Mouse (Mus musculus): Measurements from ENCODE around the gene Krtap5-5.
"Not testable (repeated sequence)": the region's sequence is repeated elsewhere in the genome, so short reads cannot be mapped to it uniquely, and the experiment has no call there.

The Krtap5-5 gene

GRCm38 (mm10) chr7:142229871-142230270, at the start of gene Krtap5-5:
Gene Krtap5-5, minus strand, starts transcription at chr7:142229971.
- DNase-seq, result not testable (repeated sequence)

DNA sequence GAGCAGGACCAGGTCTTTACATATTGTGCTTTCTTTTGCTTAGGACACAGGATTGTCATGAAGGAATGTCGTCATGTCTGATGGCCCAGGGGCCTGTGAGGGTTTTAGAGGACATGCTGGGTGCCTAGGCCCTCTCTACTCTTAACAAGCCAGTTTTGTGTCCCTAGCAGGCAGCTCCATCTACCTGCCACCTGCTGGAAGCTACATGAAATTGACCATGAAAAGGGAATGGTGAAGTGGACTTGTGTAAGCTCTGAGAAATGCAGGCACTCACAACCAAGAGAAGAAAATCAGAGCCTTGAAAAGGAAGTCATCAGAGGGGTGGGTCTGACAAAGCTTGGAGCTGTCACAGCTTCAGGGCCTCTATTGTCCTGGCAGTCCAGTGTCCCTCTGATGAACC, 49.5 kb upstream of the Krtap5-5 start:
- DNase-seq, result not testable (repeated sequence)

DNA sequence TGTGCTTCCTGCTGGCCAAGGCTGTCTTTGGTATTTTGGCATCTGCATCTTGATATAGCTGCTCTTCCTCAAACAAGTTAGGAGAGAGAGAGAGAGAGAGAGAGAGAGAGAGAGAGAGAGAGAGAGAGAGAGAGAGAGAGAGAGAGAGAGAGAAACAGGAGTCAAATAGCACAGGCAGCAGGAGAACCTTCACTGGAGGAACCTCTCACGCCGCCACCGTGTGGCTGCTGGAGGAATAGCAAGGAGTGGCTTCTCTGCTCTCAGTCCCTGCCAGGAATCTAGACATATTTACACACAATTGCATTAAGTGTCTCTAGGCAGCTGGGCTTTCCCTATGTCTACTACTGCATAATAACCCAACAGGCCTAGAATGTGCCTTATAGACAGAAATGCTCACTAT, 48.4 kb upstream of the Krtap5-5 start:
- DNase-seq, result peak; percentile 41

DNA sequence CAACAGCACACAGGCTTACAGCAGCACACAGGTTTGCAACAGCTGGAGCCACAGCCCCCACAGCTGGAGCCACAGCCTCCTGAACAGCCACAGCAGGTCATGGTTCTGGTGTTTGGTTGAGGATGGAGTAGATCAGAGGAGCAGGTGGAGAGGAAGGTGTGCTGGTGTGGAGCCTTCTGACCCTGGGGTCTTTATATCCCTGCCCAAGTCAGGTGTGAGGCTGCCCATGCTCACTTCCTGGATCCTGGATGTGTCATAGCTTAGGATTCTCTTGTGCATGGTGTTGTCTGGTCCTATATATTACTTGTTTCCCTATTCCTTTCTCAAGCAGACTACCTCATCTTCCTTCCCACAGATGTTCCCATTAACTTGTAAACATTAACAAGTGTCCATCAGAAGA, 44.5 kb upstream of the Krtap5-5 start, which contains the start of gene Gm4559:
Gene Gm4559 (minus strand): TSS at position 101 of the 400 bp plus-strand sequence.
- not testable (repeated sequence) for DNase-seq

DNA sequence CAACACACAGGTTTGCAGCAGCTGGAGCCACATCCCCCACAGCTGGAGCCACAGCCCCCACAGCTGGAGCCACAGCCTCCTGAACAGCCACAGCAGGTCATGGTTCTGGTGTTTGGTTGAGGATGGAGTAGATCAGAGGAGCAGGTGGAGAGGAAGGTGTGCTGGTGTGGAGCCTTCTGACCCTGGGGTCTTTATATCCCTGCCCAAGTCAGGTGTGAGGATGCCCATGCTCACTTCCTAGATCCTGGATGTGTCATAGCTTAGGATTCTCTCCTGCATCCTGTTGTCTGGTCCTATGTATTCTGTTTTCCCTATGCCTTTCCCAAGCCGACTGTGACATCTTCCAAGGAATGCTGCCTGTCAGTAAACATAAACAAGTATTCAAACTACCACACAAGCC, 28.5 kb upstream of the Krtap5-5 start, which contains the start of gene Gm2431:
Gene Gm2431 (minus strand): TSS at position 101 of the 400 bp plus-strand sequence.
- DNase-seq, result not testable (repeated sequence)

- DNase-seq, result peak; percentile 9
Observed at GRCm38 (mm10) chr7:142255517-142255916, 25.7 kb upstream of the Krtap5-5 start.

DNA sequence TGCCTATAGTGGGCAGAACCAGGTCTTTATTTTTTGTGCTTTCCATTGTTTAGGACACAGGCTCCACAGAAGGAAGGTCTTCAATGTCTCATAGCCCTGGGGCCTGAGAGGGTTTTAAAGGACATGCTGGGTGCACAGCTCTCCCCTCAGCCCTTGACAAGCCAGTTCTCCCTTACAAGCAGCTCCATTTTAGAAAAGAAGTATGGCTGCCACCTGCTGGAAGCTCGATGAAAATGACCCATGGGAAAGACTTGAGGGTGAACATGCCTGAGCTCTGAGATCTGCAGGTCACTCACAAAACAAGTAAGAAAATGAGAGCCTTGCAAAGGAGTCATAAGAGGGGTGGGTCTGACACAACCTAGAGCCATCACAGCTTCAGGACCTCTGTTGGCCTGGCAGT, 20.1 kb upstream of the Krtap5-5 start:
- no peak for DNase-seq

GRCm38 (mm10) chr7:142240978-142241377, 11.2 kb upstream of the Krtap5-5 start, which contains the start of gene Gm40460:
Gene Gm40460, minus strand, starts transcription at chr7:142241078.
- DNase-seq, result no peak

GRCm38 (mm10) chr7:142231540-142231939, 1.8 kb upstream of the Krtap5-5 start:
- DNase-seq, result no peak

- no peak for DNase-seq
Observed at GRCm38 (mm10) chr7:142224518-142224917, 5.3 kb downstream of the Krtap5-5 start.

GRCm38 (mm10) chr7:142212136-142212535, 17.6 kb downstream of the Krtap5-5 start:
- not testable (repeated sequence) for DNase-seq

- DNase-seq, result no peak
Observed at GRCm38 (mm10) chr7:142211559-142211958, 18.2 kb downstream of the Krtap5-5 start, which contains the start of gene Gm7579. Gene Gm7579, plus strand, starts transcription at chr7:142211859.

GRCm38 (mm10) chr7:142206891-142207290, 22.9 kb downstream of the Krtap5-5 start:
- DNase-seq, result not testable (repeated sequence)

- no peak for DNase-seq
Observed at GRCm38 (mm10) chr7:142205488-142205887, 24.3 kb downstream of the Krtap5-5 start.

DNA sequence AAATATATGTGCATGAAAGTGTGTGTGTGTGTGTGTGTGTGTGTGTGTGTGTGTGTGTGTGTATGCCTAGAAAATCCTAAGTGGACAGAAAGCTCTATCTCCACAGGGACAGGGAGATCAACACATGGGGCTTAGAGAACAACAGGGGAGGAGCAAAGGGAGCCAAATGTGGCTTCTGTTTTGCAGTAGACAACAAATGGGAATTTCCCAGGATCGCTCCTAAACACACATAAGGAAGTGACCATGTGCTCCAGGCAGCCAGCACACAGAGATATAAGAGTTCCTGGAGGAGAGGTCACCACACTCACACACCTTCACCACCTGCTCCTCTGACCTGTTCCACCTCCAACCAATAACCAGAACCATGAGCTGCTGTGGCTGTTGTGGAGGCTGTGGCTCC, 28.7 kb downstream of the Krtap5-5 start, which contains the start of gene Krtap5-3:
Gene Krtap5-3 (plus strand): TSS at position 301 of the 400 bp plus-strand sequence.
- no peak for DNase-seq

DNA sequence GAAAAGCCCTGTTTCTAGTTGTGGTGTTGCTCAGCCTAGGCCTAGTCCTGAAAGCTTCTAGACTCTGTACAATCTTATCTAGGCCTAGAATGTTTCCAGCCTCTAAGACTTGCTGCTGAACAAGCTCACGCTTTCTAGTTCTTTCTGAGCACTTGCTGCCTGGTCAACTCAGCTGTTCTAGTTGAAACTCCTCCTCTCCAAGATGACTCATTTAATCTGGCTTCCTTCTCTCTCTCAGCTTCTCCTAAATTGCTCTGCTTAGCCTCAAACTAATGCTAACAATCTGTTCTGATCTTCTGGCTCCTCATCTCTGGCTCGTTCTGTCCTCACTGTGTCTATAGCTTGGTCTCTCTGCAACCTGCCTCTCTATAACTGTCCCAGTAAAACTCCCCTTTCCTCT, 31.0 kb downstream of the Krtap5-5 start:
- no peak for DNase-seq

- no peak for DNase-seq
Observed at GRCm38 (mm10) chr7:142190289-142190688, 39.5 kb downstream of the Krtap5-5 start, which contains the start of gene Gm10153. Gene Gm10153, minus strand, starts transcription at chr7:142190389.

DNA sequence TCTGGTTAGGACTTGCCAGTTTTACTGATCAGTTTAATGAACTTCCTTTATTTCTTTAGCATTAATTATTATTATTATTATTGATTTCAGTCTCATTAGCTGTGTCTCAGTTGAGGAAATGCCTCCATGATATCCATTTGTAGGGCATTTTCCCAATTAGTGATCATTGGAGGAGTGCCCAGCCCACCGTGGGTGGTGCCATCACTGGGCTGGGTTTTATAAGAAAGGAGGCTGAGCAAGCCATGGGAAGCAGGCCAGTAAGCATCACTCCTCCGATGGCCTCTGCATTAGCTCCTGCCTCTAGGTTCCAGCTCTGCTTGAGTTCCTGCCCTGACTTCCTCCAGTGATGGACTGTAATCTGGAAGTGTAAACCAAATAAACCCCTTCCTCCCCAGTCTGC, 41.6 kb downstream of the Krtap5-5 start:
- no peak for DNase-seq

DNA sequence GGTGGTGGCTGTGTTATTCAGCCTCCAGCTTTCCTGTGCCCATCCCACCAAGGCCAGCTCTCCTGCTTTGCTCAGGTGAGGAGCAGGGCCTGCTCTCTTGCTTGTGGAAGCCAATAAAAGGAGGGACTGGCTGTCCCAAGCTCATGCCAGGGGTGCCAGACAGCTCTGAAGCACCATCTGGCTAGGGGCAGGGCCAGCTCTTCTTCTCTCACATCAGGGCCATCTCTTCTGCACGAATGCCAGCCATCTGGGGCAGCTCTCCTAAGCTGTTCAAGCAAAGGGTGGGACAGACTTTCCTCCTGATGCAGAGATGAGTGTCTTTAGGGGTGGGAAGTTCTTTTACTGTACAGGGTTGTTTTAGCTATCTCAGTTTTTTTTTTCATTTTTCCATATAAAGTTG, 48.8 kb downstream of the Krtap5-5 start:
- no peak for DNase-seq
